Mouse (Mus musculus) induced T-regulatory cell, adult 2 months (primary cell): ENCODE data around the gene Tmem150a.

Experiments
- DNase-seq: peaks from one replicate; pipeline ENCODE4 v3.0.0-alpha.2; 2012; ENCODE audit warnings: low read depth

Gene Tmem150a

DNA sequence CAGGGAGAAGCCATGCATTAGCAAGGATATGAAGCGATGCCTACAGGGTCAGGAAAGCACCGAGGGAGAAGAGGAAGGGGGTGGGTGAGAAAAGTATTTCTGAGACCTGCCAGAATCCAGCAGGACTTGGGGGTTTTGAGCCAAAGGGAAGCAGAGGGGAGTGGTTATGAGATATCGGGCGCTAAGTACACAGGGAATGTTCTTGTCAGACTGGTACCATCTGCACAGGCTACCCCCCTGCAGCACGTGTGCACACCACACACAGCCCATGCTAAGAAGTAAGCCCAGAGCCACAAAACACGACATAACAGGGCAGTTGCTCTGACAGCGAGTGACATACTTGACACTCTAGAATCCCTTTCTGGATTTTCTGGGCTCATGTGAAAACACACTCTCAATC is 19.0 kb downstream of the Tmem150a start:
- no peak for DNase-seq

DNA sequence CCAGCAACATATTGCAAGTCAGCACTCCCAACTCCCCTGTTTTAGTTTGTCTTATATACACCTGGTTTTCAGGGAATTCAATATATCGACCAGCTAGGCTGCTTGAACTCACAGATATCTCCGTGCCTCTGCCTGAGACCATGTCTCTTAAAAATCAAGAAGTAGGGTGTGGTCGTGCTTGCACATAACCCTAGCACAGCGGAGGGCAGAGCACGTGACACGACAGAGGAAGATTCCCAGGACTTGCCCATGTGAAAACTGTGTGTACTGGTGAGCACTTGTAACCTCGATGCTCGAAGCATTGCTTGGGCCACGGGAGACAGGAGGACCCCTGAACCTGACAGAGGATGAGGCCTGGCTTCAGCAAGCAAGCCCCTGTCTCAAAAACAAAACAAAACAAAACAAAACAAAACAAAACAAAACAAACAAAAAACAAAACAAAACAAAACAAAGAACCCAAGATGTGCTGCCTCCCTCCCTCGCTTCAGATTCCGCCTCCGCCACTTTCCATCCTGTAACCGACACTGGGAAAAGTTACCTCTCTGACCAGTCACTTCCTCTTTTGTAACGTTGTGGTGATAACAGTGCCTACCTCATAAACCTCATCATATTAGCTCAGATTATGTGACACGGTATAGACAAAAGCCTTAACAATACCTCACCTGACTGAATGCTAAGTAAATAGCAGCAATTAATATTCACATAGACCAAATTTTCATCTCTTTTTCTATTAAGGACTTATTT is 19.7 kb downstream of the Tmem150a start:
- DNase-seq, result peak; percentile 69

DNA sequence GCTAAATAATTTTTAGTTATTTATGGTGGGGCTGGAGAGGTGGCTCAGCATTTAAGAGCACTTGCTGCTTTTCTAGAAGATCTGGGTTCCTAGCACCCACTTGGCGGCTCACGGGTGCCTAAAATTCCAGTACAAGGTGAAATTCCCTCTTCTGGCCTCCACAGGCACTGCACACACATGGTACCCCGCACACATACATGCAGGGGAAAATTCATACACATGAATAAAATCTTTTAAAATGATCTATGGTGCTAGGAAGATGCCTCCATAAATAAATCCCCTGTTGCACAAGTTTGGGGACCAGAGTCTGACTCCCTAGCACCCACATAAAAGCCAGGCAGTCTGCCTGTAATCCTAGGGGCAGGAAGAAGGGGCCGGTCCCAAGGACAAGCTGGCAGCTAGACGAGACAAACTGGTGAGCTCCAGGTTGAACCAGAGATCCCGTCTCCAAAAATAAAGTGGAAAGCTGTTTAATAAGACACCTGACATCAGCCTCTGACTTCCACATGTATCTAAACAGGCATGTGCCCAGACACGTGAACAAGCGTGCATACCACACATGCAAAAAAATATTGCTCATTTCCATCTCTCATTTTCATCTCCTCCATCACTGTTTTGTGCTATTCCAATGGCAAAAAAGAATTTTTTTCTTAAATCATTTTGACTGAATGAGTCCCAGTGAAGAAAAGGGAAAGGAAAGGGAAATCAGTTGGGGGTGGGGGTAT is 23.4 kb downstream of the Tmem150a start:
- no peak for DNase-seq

DNA sequence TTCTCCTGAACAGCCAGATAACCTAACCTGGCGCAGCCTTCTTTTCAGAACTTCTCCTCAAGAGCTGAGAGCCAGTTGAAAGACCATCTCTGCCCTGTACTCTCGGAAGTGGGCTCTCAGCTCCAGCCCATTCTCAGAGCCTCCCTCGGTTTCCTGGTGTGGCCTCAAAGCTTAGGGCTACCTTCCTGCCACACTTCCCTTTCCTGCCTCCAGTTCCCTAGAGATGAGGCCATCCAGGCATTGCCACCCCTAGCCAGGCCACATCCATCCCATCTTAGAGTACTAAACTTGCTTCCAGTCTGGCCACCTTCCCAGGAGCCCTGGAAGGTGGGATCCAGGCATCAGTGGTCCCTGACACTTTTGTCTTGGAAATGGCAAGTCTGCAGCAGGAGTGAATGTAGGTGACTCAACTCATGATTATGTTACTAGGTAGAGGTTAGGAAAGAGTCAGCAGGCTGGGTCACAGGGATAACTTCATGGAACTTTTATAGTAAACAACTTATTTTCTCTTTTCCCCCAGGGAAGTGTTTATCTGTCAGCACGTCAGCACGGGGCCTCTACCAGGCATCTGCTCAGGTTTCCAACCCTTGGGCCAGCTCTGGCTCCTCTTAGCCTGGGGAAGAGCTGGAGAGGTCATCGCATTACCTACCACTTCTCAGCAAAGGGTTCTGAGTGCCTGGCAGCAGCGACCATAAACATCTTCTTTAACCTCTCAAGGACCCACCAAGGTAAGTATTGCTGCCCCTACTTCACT is 24.3 kb downstream of the Tmem150a start:
- peak; percentile 37 for DNase-seq

DNA sequence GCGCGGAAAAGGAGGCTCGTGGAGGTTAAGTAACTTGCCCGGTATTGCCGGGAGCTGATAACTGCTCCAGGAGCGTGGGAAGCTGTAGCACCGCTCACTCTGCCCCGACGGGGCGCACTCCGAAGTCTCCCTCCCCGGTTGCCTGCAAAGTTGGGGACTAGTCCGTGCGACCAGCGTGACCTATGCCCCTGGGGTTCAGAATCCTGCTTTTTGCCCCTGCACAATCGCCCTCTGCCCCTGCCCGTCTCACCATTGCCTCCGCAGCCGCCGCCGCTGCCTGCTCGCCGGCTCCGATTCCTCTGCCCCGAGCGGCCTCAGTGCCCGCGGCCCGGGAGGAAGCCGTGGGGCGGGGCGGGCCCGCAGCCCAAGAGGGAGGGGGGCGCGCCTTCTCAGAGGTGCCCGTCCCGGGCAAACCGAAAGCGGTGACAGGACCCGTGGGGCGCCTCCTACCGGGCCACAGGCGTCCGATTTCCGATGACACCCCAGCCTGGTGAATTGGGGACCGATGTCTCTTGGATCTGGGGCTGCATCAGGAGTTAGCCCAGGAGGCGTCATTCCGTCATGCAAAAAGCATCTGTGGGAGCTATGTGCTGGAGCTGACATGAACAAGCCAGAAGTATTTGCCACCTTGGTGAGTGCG is 25.0 kb downstream of the Tmem150a start, which contains the start of gene Vamp5:
Vamp5 (minus strand) TSS at position 338 of the 640 bp plus-strand sequence.
- DNase-seq, result peak; percentile 94

DNA sequence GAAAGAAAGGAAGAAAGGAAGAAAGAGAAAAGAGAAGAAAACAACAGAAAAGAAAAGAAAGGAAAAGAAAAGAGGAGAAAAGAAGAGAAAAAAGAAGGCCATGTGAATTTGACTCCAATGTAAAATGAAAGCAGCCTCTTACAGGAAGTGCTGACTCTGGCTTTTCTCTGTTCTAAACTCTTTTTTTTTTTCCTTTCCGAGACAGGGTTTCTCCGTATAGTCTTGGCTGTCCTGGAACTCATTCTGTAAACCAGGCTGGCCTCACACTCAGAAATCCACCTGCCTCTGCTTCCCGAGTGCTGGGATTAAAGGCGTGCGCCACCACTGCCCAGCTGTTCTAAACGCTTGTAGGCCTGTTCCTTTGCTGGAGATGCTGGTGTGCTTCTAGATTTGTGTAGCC is 27.2 kb downstream of the Tmem150a start:
- DNase-seq, result peak; percentile 68

DNA sequence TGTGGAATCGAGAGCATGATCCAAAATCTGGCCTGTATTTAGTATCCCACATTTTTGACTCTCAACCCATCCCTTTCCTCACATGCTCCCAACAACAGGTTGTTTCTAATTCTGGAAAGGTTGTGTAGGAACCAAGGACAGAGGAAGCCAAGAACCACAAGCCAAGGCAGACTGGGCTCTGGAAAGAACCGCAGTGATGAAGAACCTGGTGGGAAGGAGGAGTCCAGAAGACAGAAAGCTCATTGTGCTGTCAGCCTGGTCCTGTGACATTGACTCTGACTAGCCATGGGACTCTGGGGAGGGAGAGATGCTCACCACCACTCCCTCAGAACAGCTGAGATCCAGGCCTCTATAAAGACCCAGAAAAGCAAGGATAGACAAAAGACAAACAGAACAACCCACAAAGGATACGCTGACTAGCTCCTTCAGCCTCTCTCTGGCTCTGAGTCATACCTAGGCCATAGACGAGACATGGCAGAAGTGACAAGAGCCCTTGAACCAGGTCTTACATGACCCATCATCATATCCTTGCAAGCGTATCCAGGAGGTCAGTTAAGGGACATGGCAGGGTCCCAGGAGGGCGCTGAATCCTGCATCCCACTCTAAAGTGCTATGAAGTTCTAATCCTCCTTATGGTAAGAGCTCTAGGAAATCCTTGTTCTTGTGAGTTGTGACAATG is 28.0 kb downstream of the Tmem150a start:
- DNase-seq, result peak; percentile 23

DNA sequence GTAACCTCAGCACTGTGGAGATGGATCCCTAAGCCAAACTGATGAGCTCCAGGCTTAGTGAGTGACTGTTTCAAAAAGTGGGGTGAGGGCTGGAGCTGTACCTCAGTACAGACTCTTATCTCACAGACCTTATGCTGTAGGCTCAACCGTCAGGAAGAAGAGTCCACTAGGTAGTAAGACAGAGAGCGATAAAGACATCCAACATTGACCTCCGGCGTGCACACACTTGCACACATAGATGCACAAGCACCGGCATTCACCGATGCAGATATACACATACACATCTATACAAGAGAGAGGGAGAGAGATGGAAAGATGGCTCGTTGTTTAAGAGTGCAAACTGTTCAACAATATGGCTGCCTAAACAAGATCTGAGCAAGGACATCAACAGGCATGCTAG is 28.7 kb downstream of the Tmem150a start:
- no peak for DNase-seq

DNA sequence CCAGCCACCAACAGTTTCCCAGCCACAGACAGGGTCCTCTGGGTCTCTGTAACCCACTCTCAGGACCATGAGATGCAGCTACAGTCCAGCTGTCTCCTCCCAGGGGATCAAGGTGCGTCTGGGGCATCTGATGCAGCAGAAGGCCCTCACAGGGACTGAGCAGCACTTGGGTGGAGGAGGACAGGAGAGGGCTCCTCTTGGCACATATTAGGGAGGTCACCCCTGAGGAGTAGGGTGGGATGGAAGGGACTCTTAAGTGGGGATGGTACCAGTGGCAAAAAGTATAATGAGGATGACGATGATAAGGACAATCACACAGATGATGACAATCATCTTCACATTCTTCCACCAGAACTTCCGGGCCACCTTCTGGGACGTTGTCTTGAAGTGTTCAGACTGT is 30.0 kb downstream of the Tmem150a start:
- DNase-seq, result no peak

DNA sequence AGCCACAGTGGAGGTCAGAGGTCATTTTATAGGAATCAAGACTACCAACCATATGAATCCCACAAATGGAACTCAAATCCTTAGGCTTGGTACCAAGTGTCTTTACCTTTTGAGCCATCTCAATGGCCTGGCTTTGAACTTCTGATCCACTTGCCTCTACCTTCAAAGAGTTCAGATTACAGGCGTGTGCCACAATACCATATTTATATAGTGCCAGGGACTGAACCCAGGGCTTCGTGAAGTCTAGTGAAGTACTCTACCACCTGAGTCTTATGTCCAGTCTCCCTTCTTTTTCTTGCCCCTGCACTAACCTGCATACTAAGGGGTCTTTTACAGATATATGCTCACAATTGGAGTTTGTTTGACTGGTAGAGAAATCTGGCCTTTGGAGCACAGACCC is 31.3 kb downstream of the Tmem150a start:
- DNase-seq, result no peak

DNA sequence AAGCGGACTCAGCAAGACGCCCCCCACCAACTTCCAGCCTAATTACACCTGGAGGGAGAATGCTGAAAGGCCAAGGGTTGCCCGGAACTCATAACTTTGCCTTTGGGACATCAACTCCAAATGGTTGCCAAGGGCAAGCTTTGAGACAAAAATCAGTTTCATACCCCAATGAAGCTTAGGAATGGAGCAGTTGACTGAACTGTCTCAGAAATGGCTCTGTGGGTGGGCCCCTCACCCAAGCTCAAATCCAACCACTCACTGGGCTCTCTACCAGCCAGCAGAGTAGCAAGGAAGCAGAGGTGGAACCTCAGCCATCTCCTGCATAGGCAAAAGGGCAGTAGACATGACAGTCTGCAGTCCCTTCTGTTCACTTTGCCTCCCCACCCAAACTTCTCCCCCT is 32.6 kb downstream of the Tmem150a start:
- no peak for DNase-seq

DNA sequence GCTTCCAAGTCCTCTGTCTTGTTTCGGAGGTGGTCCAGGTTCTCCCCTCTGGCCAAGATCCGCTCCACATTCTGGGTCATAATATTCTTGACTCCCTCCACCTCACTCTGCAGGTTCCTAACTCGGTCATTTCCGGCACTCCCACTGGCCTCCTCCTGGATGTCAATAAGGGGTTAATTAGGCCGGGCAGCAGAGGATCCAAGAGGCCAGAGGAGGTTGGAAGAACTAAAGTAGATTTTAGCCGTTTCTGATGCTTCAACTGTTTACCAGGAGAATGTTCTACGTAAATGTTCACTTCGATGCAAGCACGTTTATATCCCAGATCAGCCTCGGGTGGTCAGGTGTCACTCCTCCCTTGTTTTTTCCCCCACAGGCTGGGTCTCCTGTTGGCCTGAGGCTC is 33.0 kb downstream of the Tmem150a start:
- no peak for DNase-seq

DNA sequence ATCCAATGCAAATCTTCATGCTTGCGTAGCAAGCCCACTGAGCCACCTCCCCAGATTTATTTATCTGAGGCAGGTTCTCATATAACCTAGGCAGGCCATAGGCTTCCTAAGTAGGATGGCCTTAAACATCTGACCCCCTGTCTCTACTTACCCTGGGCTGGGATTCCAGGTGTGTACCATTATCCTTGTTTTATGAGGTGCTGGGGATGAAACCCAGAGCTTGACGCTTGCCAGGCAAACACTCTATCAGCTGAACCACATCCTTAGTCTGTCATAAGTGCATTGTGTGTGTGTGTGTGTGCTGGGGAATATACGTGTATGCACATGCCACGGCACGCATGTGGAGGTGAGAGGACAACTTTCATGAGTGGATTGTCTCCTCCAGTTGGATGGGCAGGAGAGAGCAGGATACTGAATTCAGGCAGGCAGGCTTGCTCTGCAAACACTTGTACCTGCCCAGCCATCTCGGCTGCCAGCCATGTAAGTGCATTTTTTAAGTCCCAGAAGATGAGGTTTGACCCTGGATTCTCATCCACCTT is 33.6 kb downstream of the Tmem150a start:
- DNase-seq, result peak; percentile 20

DNA sequence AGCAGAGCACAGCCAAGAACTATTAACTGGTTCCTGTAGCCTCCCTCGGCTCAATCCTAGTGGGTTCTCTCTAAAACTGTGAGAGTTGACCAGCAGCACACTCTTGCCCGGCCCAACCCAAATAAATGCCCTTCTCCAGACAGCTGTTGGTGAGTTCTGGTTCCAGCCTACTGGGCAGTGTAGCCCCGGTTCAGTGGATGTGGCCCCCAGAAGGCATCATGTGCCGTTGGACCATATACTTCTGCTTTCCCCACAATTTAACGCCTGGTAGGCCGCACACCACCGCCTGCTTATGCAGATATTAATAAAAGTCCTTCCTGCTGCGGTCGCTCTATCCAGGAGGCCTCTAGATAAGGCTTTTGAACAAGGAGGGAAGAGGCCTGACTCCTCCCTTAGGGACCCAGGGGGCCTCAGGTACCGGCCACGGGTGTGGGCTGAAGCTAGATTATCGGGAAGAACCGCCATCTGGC is 34.3 kb downstream of the Tmem150a start:
- DNase-seq, result no peak

DNA sequence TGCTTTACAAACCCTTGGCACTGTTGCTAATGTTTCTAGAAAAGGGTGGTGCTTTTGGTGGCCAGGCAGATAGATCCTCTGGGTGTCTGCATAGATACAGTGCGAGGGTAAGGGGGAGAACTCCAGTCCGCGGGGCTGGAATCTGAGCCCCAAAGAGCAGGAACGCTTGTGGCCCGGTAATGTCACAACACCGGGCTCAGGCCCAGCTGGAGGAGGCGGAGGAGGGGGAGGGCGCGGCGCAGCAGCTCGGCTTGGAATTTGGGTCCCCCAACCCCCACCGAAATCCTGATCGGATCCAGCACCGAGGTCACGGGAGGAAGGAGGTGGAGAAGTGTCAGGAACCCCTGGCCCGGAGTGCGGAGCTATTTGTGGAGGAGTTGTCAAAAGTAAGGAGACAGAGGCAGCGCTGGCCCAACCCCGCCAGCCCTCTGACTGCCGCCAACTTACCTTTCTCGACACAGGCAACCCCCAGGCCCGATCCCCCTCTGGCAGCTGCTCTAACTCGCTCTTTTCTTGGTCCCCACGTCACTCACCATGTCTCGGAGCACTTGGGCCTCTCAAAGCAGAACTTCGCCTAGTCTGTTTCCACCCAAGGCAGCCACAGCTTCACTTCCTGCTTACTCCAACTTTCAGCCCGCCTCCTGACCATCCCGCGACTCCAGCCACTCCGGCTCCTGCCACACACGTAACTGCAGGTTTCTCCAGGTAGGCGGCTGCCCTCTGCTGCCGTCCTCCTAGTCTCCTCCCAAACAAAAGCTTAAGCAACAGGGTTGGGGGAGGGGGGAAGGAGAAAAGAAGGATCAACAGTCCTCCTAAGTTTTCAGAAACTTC is 34.9 kb downstream of the Tmem150a start, which contains the start of gene Vamp8:
Vamp8 (minus strand) TSS at position 763 of the 831 bp plus-strand sequence.
- DNase-seq, result peak; percentile 81

DNA sequence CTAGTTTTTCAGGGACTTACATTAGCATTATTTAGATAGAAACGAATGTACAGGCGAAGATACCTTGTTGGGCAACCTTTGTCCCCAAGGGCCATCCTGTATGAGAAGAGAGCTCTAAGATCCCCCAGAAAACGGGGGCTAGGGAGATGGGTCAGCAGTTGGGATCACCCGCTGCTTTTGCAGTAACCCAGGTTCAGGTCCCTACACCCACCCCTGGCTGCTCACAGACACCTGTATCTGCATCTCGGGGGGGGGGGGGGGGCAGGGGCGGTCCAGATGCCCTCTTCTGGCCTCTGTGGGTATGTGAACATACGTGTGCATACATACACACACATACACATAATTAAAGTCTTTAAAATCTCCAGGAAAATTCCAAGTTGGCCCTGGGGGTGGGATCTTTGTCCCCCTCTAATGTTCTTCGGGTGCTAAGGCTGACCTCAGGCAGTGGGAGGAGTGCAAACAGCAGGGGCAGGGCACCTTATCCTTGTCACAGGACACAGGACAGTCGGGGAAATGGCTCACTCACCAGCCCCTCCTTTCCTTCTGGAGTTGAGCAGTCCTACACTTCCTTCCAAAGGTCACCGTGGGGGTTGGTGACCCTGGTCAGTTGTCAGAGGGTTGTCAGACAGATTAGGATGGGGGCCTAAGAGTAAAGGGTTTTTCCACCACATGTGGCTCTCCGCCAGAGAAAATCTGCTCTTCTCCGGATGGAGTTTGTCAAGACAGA is 35.7 kb downstream of the Tmem150a start:
- DNase-seq, result no peak

DNA sequence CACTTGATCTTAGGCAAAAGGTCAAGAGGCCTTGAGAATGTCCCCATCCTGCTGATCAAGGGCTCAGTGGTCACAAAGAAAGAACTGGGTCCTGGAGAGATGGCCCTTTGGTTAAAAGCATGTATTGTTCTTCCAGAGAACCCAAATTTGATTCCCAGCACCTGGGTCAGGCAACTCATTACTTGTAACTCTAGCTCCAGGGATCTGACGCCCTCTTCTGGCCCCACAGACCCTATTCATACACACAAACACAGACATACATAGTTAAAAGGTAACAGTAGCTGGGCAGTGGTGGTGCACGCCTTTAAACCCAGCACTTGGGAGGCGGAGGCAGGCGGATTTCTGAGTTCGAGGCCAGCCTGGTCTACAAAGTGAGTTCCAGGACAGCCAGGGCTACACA is 37.1 kb downstream of the Tmem150a start:
- DNase-seq, result no peak

DNA sequence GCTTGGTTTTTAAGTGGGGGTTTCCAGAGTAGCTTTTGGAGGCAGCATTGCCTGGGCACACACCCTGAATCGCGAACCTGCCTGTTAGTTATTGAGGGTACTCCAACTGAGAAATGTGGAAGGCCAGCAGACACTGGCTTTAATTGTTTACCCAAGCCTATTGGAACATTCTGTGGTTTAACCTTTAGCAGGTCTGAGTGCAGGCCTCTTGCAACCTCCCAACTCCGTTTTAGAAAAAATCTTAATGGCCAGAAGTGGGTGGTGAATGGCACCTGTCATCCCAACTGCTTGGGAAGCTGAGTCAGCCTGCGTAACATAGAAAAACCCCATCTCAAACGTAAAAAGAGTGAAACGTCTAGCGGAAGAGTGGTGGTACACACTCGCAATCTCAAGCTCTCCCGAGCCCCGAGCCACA is 41.6 kb downstream of the Tmem150a start:
- no peak for DNase-seq

DNA sequence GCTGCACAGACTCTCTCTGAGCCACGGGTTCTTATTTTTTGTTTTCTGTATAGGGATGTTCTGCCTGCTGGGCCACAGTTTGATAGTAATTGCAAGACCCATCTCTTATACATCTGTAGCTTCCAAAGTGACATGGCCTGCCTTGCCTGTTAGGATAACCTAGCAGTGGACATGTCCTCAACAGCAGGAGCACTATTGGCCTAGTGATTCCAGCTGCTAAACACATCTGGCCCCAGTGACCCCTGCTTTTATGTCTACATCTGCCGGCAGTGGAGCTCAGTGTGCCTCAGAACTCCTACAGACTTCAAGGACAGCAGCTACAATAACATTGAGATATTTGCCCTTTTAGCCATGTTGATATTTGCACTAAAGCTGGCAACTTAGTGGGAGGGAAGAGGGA is 44.7 kb downstream of the Tmem150a start:
- no peak for DNase-seq

DNA sequence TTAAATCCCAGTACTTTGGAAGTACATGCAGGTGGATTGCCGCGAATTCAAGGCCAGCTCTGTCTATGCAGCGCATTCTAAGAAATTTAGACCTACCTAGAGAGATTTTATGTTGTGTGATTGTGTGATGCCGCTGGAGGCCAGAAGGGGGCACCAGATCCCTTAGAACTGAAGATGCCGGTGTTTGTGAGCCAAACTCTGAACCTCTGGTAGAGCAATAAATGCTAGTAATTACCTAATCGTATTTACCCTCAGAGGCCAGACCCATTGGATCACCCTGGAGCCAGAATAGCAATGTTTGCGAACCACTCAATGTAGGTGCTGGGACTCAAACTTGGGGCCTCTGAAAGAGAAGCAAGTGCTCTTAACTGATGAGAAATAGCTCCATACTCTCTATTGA is 46.6 kb downstream of the Tmem150a start:
- DNase-seq, result peak; percentile 88
